In the genomic region with DNA sequence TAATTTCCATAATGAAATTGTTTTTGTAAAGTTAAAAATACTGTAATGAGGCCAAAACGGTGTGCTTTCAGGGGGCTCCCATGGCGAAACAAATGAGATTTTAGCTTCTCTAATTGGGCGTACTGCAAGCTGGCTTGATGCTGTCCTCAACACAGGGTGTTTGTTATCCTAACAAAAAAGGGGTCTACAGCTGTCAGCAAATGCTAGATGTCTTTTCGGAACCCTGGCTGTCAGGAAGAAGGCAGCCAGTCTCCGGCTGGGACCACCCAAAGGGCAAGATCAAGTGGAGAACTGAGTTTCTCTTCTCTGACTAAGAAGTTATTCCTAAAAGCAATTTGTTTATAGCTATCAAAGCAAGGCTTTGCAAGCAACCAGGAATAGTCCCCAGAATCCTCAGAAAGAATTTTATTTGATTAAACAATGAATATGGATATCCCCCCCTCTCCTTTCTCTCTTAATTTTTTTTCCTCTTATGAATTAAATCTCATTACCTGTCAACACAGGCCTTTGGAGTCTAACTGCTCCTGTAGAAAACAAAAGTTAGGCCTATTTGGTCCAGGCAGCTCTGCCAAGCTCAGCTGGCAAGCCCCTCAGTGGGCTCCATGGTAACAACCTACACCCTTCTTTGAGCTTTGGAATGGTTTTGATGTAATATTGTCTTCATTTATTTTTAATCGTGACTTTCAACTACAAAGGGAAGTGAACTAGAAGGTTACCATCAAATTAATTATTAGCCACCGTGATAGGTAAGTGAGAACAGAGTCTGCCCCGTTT, we compare ENCODE assay signal across 15 mouse cellular contexts.
A peak's percentile ranks its signal among the peaks of the same experiment; 100 is the strongest.
DNase-seq lines count a peak whose midpoint lies in the region; ATAC-seq lines count a peak whose summit lies in the region.
"Had no signal": no experiment of that assay in that cellular context is flagged by ENCODE, and none has a peak within 500 bp of the region (broad histone marks: within the 10 kb centered on the region; RNA-seq: fewer than 3 reads in every experiment).

No protein-coding gene starts in this region.

- no peaks in the 10 kb centered on the region for H3K9me3 ChIP-seq in forebrain, embryonic 15.5 days
- no peaks in the 10 kb centered on the region for H3K9me3 ChIP-seq in neural tube, embryonic 13.5 days
- H3K9me3 ChIP-seq in intestine, embryonic 15.5 days = no peaks in the 10 kb centered on the region
- H3K9me3 ChIP-seq: heart, embryonic 15.5 days had no signal

- H3K4me2 ChIP-seq in forebrain, embryonic 15.5 days (replicated peaks) = no peak overlapping the region
- no peak overlapping the region for H3K4me2 ChIP-seq in neural tube, embryonic 13.5 days
- H3K4me2 ChIP-seq in intestine, embryonic 15.5 days (replicated peaks) = no peak overlapping the region
- H3K4me2 ChIP-seq: heart, embryonic 15.5 days; liver, embryonic 11.5 days had no signal

- H3K36me3 ChIP-seq in forebrain, embryonic 15.5 days = no peaks in the 10 kb centered on the region
- no peaks in the 10 kb centered on the region for H3K36me3 ChIP-seq in neural tube, embryonic 13.5 days
- no peaks in the 10 kb centered on the region for H3K36me3 ChIP-seq in intestine, embryonic 15.5 days
- H3K36me3 ChIP-seq: G1E; heart, embryonic 15.5 days had no signal

- DNase-seq in left cerebral cortex, postnatal 4 days = peak; percentile 38
- DNase-seq in left cerebral cortex, adult 8-10 months (ENCODE audit: low spot score in 2 of 2) = no peak
- peak; percentile 2 to 62 for DNase-seq in layer of hippocampus, adult 18-20 months (ENCODE audit: low spot score in 2 of 2)
- DNase-seq in kidney, adult 8-10 months = no peak
- no peak for DNase-seq in kidney, postnatal 14 days
- DNase-seq: lung, postnatal 10 days; right cerebral cortex, adult 18-20 months had no signal

- H3K9ac ChIP-seq in forebrain, embryonic 15.5 days (replicated peaks) = no peak overlapping the region
- no peak overlapping the region for H3K9ac ChIP-seq in neural tube, embryonic 13.5 days
- no peak overlapping the region for H3K9ac ChIP-seq in intestine, embryonic 15.5 days
- H3K9ac ChIP-seq: heart, embryonic 15.5 days had no signal

- peak; percentile 84 for ATAC-seq in forebrain, embryonic 15.5 days (replicated peaks)
- ATAC-seq in neural tube, embryonic 13.5 days (ENCODE audit: low read depth) = 0 out of 2 replicates have a peak, but pooled peaks have one; percentile 53
- no peak for ATAC-seq in intestine, embryonic 15.5 days
- ATAC-seq: intestine, embryonic 16.5 days had no signal

- intact Hi-C loops in left cerebral cortex, postnatal 4 days (cut with DNase I) = no loop called here

- 0 out of 2 replicates have a peak overlapping the region, but pooled peaks have one; percentile 23 for H3K27ac ChIP-seq in forebrain, embryonic 15.5 days (replicated peaks)
- no peak overlapping the region for H3K27ac ChIP-seq in neural tube, embryonic 13.5 days (replicated peaks)
- H3K27ac ChIP-seq in intestine, embryonic 15.5 days = no peak overlapping the region
- H3K27ac ChIP-seq: heart, embryonic 15.5 days; left cerebral cortex, adult 2 months had no signal

- H3K4me1 ChIP-seq in forebrain, embryonic 15.5 days = peaks cover 14% of the 10 kb centered on the region
- H3K4me1 ChIP-seq in neural tube, embryonic 13.5 days (replicated peaks) = peaks cover 8% of the 10 kb centered on the region
- H3K4me1 ChIP-seq in intestine, embryonic 15.5 days (replicated peaks) = no peaks in the 10 kb centered on the region
- H3K4me1 ChIP-seq: heart, embryonic 15.5 days had no signal

- H3K27me3 ChIP-seq in forebrain, embryonic 15.5 days = no peaks in the 10 kb centered on the region
- H3K27me3 ChIP-seq in neural tube, embryonic 13.5 days = no peaks in the 10 kb centered on the region
- H3K27me3 ChIP-seq in intestine, embryonic 15.5 days (replicated peaks) = no peaks in the 10 kb centered on the region
- H3K27me3 ChIP-seq: heart, embryonic 15.5 days had no signal

- WGBS in forebrain, embryonic 15.5 days = 7% methylated on average over 8 of the region's 8 CpGs
- WGBS in neural tube, embryonic 13.5 days = 27% methylated on average over 8 of the region's 8 CpGs
- WGBS in intestine, embryonic 15.5 days = 62% methylated on average over 8 of the region's 8 CpGs

- H3K4me3 ChIP-seq in forebrain, embryonic 15.5 days = no peak overlapping the region
- H3K4me3 ChIP-seq in neural tube, embryonic 13.5 days = no peak overlapping the region
- no peak overlapping the region for H3K4me3 ChIP-seq in intestine, embryonic 15.5 days (replicated peaks)
- H3K4me3 ChIP-seq: heart, embryonic 15.5 days; left cerebral cortex, adult 2 months had no signal

Comparison
In these comparisons a context has a peak if more than half of its experiments do, and no peak if none do; other contexts are left out.
1. DNase-seq: peak in left cerebral cortex, postnatal 4 days (single experiment) and layer of hippocampus, adult 18-20 months (2 of 2); none in left cerebral cortex, adult 8-10 months (0 of 2), kidney, adult 8-10 months (0 of 2) and kidney, postnatal 14 days (single experiment).